Mouse (Mus musculus): Measurements from ENCODE around the gene Vmn1r178. TPM values are rescaled to one million over a fixed set of nuclear protein-coding genes. Genes with fewer than 3 reads are reported as not detected.
"Not testable (repeated sequence)": the region's sequence is repeated elsewhere in the genome, so short reads cannot be mapped to it uniquely, and the experiment has no call there.

Vmn1r178 gene
- total RNA-seq (2014; rRNA removed) = not detected in 2 replicates
- polyA plus RNA-seq (2015; fragmentation: Nextera tagmentation; extraction: Ambion mirVana) = not detected in 2 replicates

DNA sequence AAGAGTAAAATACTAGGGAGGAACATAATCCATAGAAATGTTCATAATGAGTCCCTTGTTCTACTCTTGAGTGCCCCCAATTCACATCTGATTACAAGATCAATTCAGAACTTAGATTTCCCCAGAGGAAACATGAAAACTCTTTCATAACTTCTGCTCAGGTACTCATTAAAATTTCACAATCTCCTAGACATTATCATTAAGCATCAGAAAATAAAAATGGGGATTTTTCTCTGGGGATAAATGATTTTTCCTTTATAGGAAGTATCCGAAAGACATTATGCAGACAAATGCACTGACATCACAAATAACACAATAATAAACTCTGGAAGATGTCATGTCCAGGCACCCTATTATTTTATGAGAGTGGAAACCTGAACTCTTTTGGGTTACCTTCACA, at the start of gene Vmn1r178:
TSS of gene Vmn1r178 (plus strand) at position 301 of the 400 bp plus-strand sequence.
- Histone ChIP-seq H3K9me3 (ENCODE audit: low read length) (no peaks in the 10 kb centered on the region), H3K27me3 (ENCODE audit: insufficient read depth, low read length) (no peaks in the 10 kb centered on the region), H3K9ac (no peak within 1 kb of the TSS), H3K4me2 (ENCODE audit: low read depth) (no peak within 1 kb of the TSS), H3K36me3 (ENCODE audit: insufficient read depth) (no peaks in the 10 kb centered on the region), H3K4me1 (ENCODE audit: insufficient read depth) (no peaks in the 10 kb centered on the region), H3K27ac (ENCODE audit: low read depth, low read length) (no peak within 1 kb of the TSS), H3K4me3 (ENCODE audit: low read depth, low read length) (no peak within 1 kb of the TSS)
- DNase-seq = no peak
- TF ChIP-seq CTCF (IDR thresholded peaks at IDR 0.05; ENCODE audit: low read depth) = no peak
- WGBS = 83% methylated on average over 1 of the region's 1 CpGs
- no peak for ATAC-seq

- not testable (repeated sequence) for H3K4me3 ChIP-seq (ENCODE audit: low read depth, low read length); H3K4me2 ChIP-seq (ENCODE audit: low read depth); H3K36me3 ChIP-seq (ENCODE audit: insufficient read depth); DNase-seq; H3K27ac ChIP-seq (ENCODE audit: low read depth, low read length); H3K9me3 ChIP-seq (ENCODE audit: low read length); H3K9ac ChIP-seq; H3K4me1 ChIP-seq (ENCODE audit: insufficient read depth); ATAC-seq; H3K27me3 ChIP-seq (ENCODE audit: insufficient read depth, low read length)
- WGBS = 15% methylated on average over 1 of the region's 1 CpGs
Observed at GRCm38 (mm10) chr7:23866349-23866748, 25.5 kb upstream of the Vmn1r178 start, which contains the start of gene Vmn1r177. Vmn1r177 (minus strand) TSS chr7:23866449.

DNA sequence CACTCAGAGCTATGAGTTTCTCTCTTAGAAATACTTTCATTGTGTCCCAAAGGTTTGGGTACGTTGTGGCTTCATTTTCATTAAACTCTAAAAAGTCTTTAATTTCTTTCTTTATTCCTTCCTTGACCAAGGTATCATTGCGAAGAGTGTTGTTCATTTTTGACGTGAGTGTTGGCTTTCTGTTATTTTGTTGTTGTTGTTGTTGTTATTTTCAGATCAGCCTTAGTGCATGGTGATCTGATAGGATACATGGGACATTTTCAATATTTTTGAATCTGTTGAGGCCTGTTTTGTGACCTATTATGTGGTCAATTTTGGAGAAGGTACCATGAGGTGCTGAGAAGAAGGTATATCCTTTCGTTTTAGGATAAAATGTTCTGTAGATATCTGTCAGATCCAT, 14.9 kb upstream of the Vmn1r178 start:
- not testable (repeated sequence) for H3K4me3 ChIP-seq (ENCODE audit: low read depth, low read length); H3K4me2 ChIP-seq (ENCODE audit: low read depth); H3K9ac ChIP-seq; ATAC-seq; H3K27me3 ChIP-seq (ENCODE audit: insufficient read depth, low read length); H3K4me1 ChIP-seq (ENCODE audit: insufficient read depth); H3K36me3 ChIP-seq (ENCODE audit: insufficient read depth); H3K27ac ChIP-seq (ENCODE audit: low read depth, low read length); DNase-seq; H3K9me3 ChIP-seq (ENCODE audit: low read length)
- WGBS = 53% methylated on average over 3 of the region's 4 CpGs

DNA sequence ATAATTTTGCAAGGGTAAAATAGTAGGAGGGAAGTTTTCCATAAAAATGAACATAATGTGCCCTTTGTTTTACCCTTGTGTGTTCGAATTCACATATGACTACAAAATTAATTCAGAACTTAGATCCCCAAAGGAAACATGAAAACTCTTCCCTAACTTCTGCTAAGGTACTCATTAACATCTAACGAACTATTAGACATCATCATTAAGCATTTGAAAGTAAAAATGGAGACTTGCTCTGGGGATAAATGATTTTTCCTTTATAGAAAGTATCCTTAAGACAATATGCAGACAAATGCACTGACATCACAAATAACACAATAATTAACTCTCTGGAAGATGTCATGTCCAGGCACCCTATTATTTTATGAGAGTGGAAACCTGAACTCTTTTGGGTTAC, 34.9 kb downstream of the Vmn1r178 start, which contains the start of gene Vmn1r179:
TSS of gene Vmn1r179 (plus strand) at position 301 of the 400 bp plus-strand sequence.
- no peak within 1 kb of the TSS for H3K4me2 ChIP-seq (ENCODE audit: low read depth)
- H3K4me3 ChIP-seq (ENCODE audit: low read depth, low read length) = no peak within 1 kb of the TSS
- ATAC-seq (no peak), DNase-seq (no peak)
- no peak within 1 kb of the TSS for H3K9ac ChIP-seq
- 60% methylated on average over 2 of the region's 2 CpGs for WGBS
- TF ChIP-seq CTCF (IDR thresholded peaks at IDR 0.05; ENCODE audit: low read depth) = no peak
- 0 out of 2 replicates have a peak, but pooled peaks cover 7% of the 10 kb centered on the region for H3K9me3 ChIP-seq (ENCODE audit: low read length)
- no peaks in the 10 kb centered on the region for H3K4me1 ChIP-seq (ENCODE audit: insufficient read depth)
- H3K27me3 ChIP-seq (ENCODE audit: insufficient read depth, low read length) = no peaks in the 10 kb centered on the region
- no peak within 1 kb of the TSS for H3K27ac ChIP-seq (ENCODE audit: low read depth, low read length)
- H3K36me3 ChIP-seq (ENCODE audit: insufficient read depth) = no peaks in the 10 kb centered on the region

Other genes with a start within 250 kb of the Vmn1r178 start
- not detected in 2 replicates for gene Vmn1r172, start 233.7 kb upstream of the Vmn1r178 start, total RNA-seq (2014; rRNA removed)
- gene Vmn1r172, start 233.7 kb upstream of the Vmn1r178 start, polyA plus RNA-seq (2015; fragmentation: Nextera tagmentation; extraction: Ambion mirVana) = not detected in 2 replicates
- not detected in 2 replicates for gene Vmn1r173, start 191.3 kb upstream of the Vmn1r178 start, total RNA-seq (2014; rRNA removed)
- gene Vmn1r173, start 191.3 kb upstream of the Vmn1r178 start, polyA plus RNA-seq (2015; fragmentation: Nextera tagmentation; extraction: Ambion mirVana) = not detected in 2 replicates
- not detected in 2 replicates for gene Vmn1r174, start 139.7 kb upstream of the Vmn1r178 start, total RNA-seq (2014; rRNA removed)
- not detected in 2 replicates for gene Vmn1r174, start 139.7 kb upstream of the Vmn1r178 start, polyA plus RNA-seq (2015; fragmentation: Nextera tagmentation; extraction: Ambion mirVana)
- gene Vmn1r175, start 81.4 kb upstream of the Vmn1r178 start, total RNA-seq (2014; rRNA removed) = not detected in 2 replicates
- gene Vmn1r175, start 81.4 kb upstream of the Vmn1r178 start, polyA plus RNA-seq (2015; fragmentation: Nextera tagmentation; extraction: Ambion mirVana) = not detected in 2 replicates
- gene Vmn1r176, start 54.6 kb upstream of the Vmn1r178 start, total RNA-seq (2014; rRNA removed) = not detected in 2 replicates
- gene Vmn1r176, start 54.6 kb upstream of the Vmn1r178 start, polyA plus RNA-seq (2015; fragmentation: Nextera tagmentation; extraction: Ambion mirVana) = not detected in 2 replicates
- not detected in 2 replicates for gene Vmn1r177, start 25.6 kb upstream of the Vmn1r178 start, total RNA-seq (2014; rRNA removed)
- gene Vmn1r177, start 25.6 kb upstream of the Vmn1r178 start, polyA plus RNA-seq (2015; fragmentation: Nextera tagmentation; extraction: Ambion mirVana) = not detected in 2 replicates
- not detected in 2 replicates for gene Vmn1r179, start 35.0 kb downstream of the Vmn1r178 start, total RNA-seq (2014; rRNA removed)
- not detected in 2 replicates for gene Vmn1r179, start 35.0 kb downstream of the Vmn1r178 start, polyA plus RNA-seq (2015; fragmentation: Nextera tagmentation; extraction: Ambion mirVana)
- gene Vmn1r180, start 58.6 kb downstream of the Vmn1r178 start, total RNA-seq (2014; rRNA removed) = not detected in 2 replicates
- gene Vmn1r180, start 58.6 kb downstream of the Vmn1r178 start, polyA plus RNA-seq (2015; fragmentation: Nextera tagmentation; extraction: Ambion mirVana) = not detected in 2 replicates
- gene Vmn1r181, start 82.6 kb downstream of the Vmn1r178 start, total RNA-seq (2014; rRNA removed) = not detected in 2 replicates
- not detected in 2 replicates for gene Vmn1r181, start 82.6 kb downstream of the Vmn1r178 start, polyA plus RNA-seq (2015; fragmentation: Nextera tagmentation; extraction: Ambion mirVana)
- gene V1rd19, start 109.7 kb downstream of the Vmn1r178 start, total RNA-seq (2014; rRNA removed) = not detected in 2 replicates
- not detected in 2 replicates for gene V1rd19, start 109.7 kb downstream of the Vmn1r178 start, polyA plus RNA-seq (2015; fragmentation: Nextera tagmentation; extraction: Ambion mirVana)
- not detected in 2 replicates for gene Vmn1r183, start 161.2 kb downstream of the Vmn1r178 start, total RNA-seq (2014; rRNA removed)
- not detected in 2 replicates for gene Vmn1r183, start 161.2 kb downstream of the Vmn1r178 start, polyA plus RNA-seq (2015; fragmentation: Nextera tagmentation; extraction: Ambion mirVana)
- gene Zfp180, start 189.9 kb downstream of the Vmn1r178 start, total RNA-seq (2014; rRNA removed) = 38.2 and 44.0 TPM in 2 replicates
- 19.0 and 23.9 TPM in 2 replicates for gene Zfp180, start 189.9 kb downstream of the Vmn1r178 start, polyA plus RNA-seq (2015; fragmentation: Nextera tagmentation; extraction: Ambion mirVana)
- gene Zfp112, start 220.3 kb downstream of the Vmn1r178 start, total RNA-seq (2014; rRNA removed) = 7.5 and 12.2 TPM in 2 replicates
- 3.7 and 4.7 TPM in 2 replicates for gene Zfp112, start 220.3 kb downstream of the Vmn1r178 start, polyA plus RNA-seq (2015; fragmentation: Nextera tagmentation; extraction: Ambion mirVana)
- 26.3 and 31.2 TPM in 2 replicates for gene Zfp235, start 242.2 kb downstream of the Vmn1r178 start, total RNA-seq (2014; rRNA removed)
- gene Zfp235, start 242.2 kb downstream of the Vmn1r178 start, polyA plus RNA-seq (2015; fragmentation: Nextera tagmentation; extraction: Ambion mirVana) = 19.1 and 20.4 TPM in 2 replicates